30 mouse cellular contexts compared by ENCODE assay signal in genomic region chr4:89285688-89286087, GRCm38 (mm10). TPM values are rescaled to one million over a fixed set of nuclear protein-coding genes. Genes with fewer than 3 reads are reported as not detected.
"Had no signal": no experiment of that assay in that cellular context is flagged by ENCODE, and none has a peak within 500 bp of the region (broad histone marks: within the 10 kb centered on the region; RNA-seq: fewer than 3 reads in every experiment).

No protein-coding gene starts in this region.

- H3K4me3 ChIP-seq: heart, adult 2 months; heart, embryonic 13.5 days; heart, embryonic 15.5 days; hindbrain, embryonic 13.5 days; hindbrain, embryonic 15.5 days; layer of hippocampus, adult 2 months; left cerebral cortex, adult 2 months; limb, embryonic 10.5 days; limb, embryonic 12.5 days; liver, embryonic 13.5 days had no signal

- H3K27ac ChIP-seq: heart, adult 2 months; heart, embryonic 13.5 days; heart, embryonic 15.5 days; hindbrain, embryonic 13.5 days; hindbrain, embryonic 15.5 days; hindbrain, postnatal 0 days; layer of hippocampus, adult 2 months; left cerebral cortex, adult 2 months; limb, embryonic 10.5 days; limb, embryonic 12.5 days; liver, embryonic 13.5 days had no signal

- DNase-seq: gastrocnemius, postnatal 14 days; gastrocnemius, postnatal 36 days; heart, adult 11 months; heart, adult 2 months; heart, postnatal 14 days; heart, postnatal 36 days; kidney, adult 18-20 months; kidney, adult 8-10 months; kidney, postnatal 10 days; kidney, postnatal 25 days; kidney, postnatal 4 days; liver; liver, embryonic 13.5 days had no signal

- H3K4me2 ChIP-seq: heart, embryonic 11.5 days; heart, embryonic 13.5 days; heart, embryonic 15.5 days; hindbrain, embryonic 13.5 days; hindbrain, embryonic 15.5 days; limb, embryonic 12.5 days; liver, embryonic 11.5 days; liver, embryonic 13.5 days had no signal

- H3K4me1 ChIP-seq: liver, embryonic 13.5 days had no signal

- H3K9me3 ChIP-seq: heart, embryonic 13.5 days; heart, embryonic 15.5 days; hindbrain, embryonic 13.5 days; hindbrain, embryonic 15.5 days; limb, embryonic 10.5 days; limb, embryonic 12.5 days; liver, embryonic 13.5 days had no signal

- H3K9ac ChIP-seq: heart, embryonic 13.5 days; heart, embryonic 15.5 days; hindbrain, embryonic 13.5 days; hindbrain, embryonic 15.5 days; limb, embryonic 12.5 days; liver, embryonic 13.5 days had no signal

- H3K36me3 ChIP-seq: heart, embryonic 13.5 days; heart, embryonic 15.5 days; hindbrain, embryonic 13.5 days; hindbrain, embryonic 15.5 days; limb, embryonic 10.5 days; limb, embryonic 12.5 days; liver, embryonic 13.5 days had no signal

- ATAC-seq: hindbrain, postnatal 0 days; intestine, embryonic 16.5 days had no signal

RNA-seq across cellular contexts. Expression of gene Cdkn2a, which starts 8.8 kb away (rescaled TPM):
- total RNA-seq: gastrocnemius, postnatal 14 days; gastrocnemius, postnatal 36 days; heart, adult 2 months; heart, postnatal 36 days; hematopoietic stem cell, adult 5-6 weeks; hindbrain, postnatal 0 days; layer of hippocampus, adult 2 months; left cerebral cortex, adult 2 months had no signal
- polyA plus RNA-seq: heart, embryonic 11.5 days; heart, embryonic 13.5 days; heart, embryonic 15.5 days; heart, postnatal 0 days; hindbrain, embryonic 11.5 days; hindbrain, embryonic 13.5 days; hindbrain, embryonic 15.5 days; hindbrain, postnatal 0 days; intestine, embryonic 16.5 days; kidney, embryonic 14.5 days; kidney, embryonic 16.5 days; limb, embryonic 10.5 days; limb, embryonic 12.5 days; liver, embryonic 11.5 days; liver, embryonic 13.5 days had no signal

RNA-seq across cellular contexts. Expression of gene Cdkn2b, which starts 25.2 kb away (rescaled TPM):
- total RNA-seq: hematopoietic stem cell, adult 5-6 weeks had no signal
